Mouse (Mus musculus): Measurements from ENCODE around the gene Rdh12. TPM values are rescaled to one million over a fixed set of nuclear protein-coding genes. Genes with fewer than 3 reads are reported as not detected.
A peak's percentile ranks its signal among the peaks of the same experiment; 100 is the strongest.
"Not testable (repeated sequence)": the region's sequence is repeated elsewhere in the genome, so short reads cannot be mapped to it uniquely, and the experiment has no call there.

Gene Rdh12
- 0.40 and 0.59 TPM in 2 replicates for polyA plus RNA-seq (2015; fragmentation: Nextera tagmentation; extraction: Ambion mirVana)

- Histone ChIP-seq H3K36me3 (no peaks in the 10 kb centered on the region), H3K9ac (peak within 1 kb of the TSS; percentile 67), H3K4me1 (peaks cover 11% of the 10 kb centered on the region), H3K27me3 (replicated peaks) (no peaks in the 10 kb centered on the region), H3K4me2 (peak within 1 kb of the TSS; percentile 77), H3K27ac (replicated peaks) (no peak within 1 kb of the TSS), H3K4me3 (peak within 1 kb of the TSS; percentile 50), H3K9me3 (no peaks in the 10 kb centered on the region)
- WGBS: 3% methylated on average over 13 of the region's 13 CpGs
- no peak for ATAC-seq (ENCODE audit: extremely low read depth, insufficient number of reproducible peaks, low FRiP score, low TSS enrichment)
Measured at GRCm38 (mm10) chr12:79208703-79209464, at the start of gene Rdh12. TSS of gene Rdh12 (plus strand) at chr12:79208914.

GRCm38 (mm10) chr12:79162876-79163275 lies 45.8 kb upstream of the Rdh12 start:
- ATAC-seq (ENCODE audit: extremely low read depth, insufficient number of reproducible peaks, low FRiP score, low TSS enrichment): no peak
- no peak overlapping the region for H3K27ac ChIP-seq (replicated peaks)
- H3K27me3 ChIP-seq (replicated peaks): no peaks in the 10 kb centered on the region
- H3K4me3 ChIP-seq: no peak overlapping the region
- H3K4me2 ChIP-seq: no peak overlapping the region
- H3K9me3 ChIP-seq: no peaks in the 10 kb centered on the region
- peaks cover 23% of the 10 kb centered on the region for H3K4me1 ChIP-seq
- no peak overlapping the region for H3K9ac ChIP-seq
- peaks cover 83% of the 10 kb centered on the region for H3K36me3 ChIP-seq
- 84% methylated on average over 3 of the region's 3 CpGs for WGBS

DNA sequence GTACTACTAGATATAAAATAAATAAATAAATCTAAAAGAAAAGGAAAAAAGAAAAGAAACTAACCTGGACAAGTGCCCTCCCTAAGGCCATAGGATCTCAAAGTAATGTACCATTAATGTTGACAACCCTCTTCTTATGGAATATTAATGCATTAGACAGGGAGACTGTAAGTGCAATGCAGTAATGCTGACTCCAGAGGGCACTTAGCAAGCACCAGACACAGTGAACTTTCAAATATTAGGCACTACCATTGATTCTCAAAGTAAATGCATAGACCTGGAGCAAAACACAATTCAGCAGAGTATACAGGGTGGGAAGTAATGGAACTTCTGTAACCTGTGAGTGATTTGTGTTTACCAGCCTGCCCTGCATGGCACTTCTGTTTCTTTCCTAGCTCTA lies 39.5 kb upstream of the Rdh12 start:
- H3K27ac ChIP-seq (replicated peaks): no peak overlapping the region
- H3K4me1 ChIP-seq: peaks cover 29% of the 10 kb centered on the region
- H3K9ac ChIP-seq: no peak overlapping the region
- no peaks in the 10 kb centered on the region for H3K9me3 ChIP-seq
- H3K36me3 ChIP-seq: peaks cover 26% of the 10 kb centered on the region
- no peak overlapping the region for H3K4me2 ChIP-seq
- no peak overlapping the region for H3K4me3 ChIP-seq
- H3K27me3 ChIP-seq (replicated peaks): no peaks in the 10 kb centered on the region
- no peak for ATAC-seq (ENCODE audit: extremely low read depth, insufficient number of reproducible peaks, low FRiP score, low TSS enrichment)

DNA sequence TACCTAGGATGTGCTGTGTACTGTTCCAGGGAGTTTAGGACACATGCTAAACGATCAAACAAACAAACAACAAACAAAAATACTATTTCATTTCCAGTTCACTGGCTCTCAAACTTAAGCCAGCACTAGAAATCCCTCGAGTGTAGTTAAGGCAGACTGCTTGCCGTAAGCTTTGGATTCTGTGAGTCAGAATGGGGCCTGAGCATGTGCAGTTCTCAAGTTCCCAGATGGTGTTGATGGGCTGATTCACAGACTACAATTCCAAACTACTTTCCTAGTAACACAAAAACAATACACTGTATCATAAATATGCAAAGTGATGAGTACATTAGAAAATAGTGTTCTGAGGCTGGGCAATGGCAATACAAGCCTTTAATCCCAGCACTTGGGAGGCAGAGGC lies 38.3 kb upstream of the Rdh12 start:
- no peak overlapping the region for H3K4me2 ChIP-seq
- H3K27me3 ChIP-seq (replicated peaks): no peaks in the 10 kb centered on the region
- H3K27ac ChIP-seq (replicated peaks): no peak overlapping the region
- H3K4me1 ChIP-seq: peaks cover 18% of the 10 kb centered on the region
- no peak overlapping the region; the same call in 1 of the 2 replicates for H3K9ac ChIP-seq
- H3K9me3 ChIP-seq: no peaks in the 10 kb centered on the region
- H3K36me3 ChIP-seq: peaks cover 25% of the 10 kb centered on the region
- ATAC-seq (ENCODE audit: extremely low read depth, insufficient number of reproducible peaks, low FRiP score, low TSS enrichment): no peak
- H3K4me3 ChIP-seq: no peak overlapping the region
- WGBS: 79% methylated on average over 3 of the region's 3 CpGs

- peak overlapping the region; percentile 86 for H3K9ac ChIP-seq
- H3K4me1 ChIP-seq: peaks cover 14% of the 10 kb centered on the region
- H3K27me3 ChIP-seq (replicated peaks): no peaks in the 10 kb centered on the region
- H3K36me3 ChIP-seq: peaks cover 25% of the 10 kb centered on the region
- peak overlapping the region; percentile 77 for H3K4me3 ChIP-seq
- H3K9me3 ChIP-seq: no peaks in the 10 kb centered on the region
- H3K4me2 ChIP-seq: peak overlapping the region; percentile 67
- no peak for ATAC-seq (ENCODE audit: extremely low read depth, insufficient number of reproducible peaks, low FRiP score, low TSS enrichment)
- peak overlapping the region; percentile 90; the same call in 1 of the 2 replicates for H3K27ac ChIP-seq (replicated peaks)
- WGBS: 40% methylated on average over 12 of the region's 12 CpGs
Measured at GRCm38 (mm10) chr12:79171269-79171995, 37.3 kb upstream of the Rdh12 start.

DNA sequence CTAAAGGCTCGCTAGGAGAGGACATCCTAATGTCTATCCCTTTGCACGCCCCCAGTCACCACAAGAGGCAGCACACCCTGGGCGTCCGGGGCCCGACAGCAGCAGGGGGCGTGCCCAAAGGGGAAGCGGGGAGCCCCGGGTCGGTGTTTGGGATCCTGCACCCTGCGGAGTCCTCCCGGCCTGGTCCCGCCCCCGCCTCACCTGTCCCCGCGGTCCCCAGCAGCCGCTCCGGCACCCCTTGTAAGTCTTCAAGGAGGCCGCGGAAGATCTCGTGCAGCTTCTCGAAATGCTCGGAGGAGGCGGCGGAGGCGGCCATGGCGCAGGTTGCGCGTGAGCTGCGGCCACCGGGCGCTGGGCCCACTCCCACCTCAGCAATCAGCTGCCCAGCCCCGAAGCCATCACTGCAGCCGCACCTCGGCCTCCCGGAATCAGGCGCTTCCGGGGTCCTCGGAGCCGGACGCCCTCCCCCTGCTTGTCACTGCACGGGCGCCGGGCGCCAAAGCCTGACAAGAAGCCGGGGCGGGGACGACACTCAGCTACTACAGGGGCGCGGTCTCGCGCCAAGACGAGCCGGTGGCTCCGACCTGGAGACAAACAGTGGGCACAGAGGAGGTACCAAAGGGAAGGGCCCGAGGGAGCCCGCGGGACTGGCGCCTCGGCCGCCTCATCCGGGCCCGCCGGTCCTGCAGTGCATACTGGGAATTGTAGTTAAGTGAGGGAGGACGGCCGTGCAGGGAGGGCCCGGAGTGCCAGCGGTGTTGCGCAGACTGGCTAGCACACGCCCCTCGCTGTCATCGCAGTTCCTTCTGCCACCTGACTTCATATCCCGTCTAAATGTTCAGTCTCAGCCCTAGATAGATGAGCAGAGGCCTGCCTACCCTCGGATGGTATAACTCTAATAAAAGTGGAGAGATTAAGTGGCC lies 36.4 kb upstream of the Rdh12 start, which contains the start of gene Vti1b:
Gene Vti1b, minus strand, starts transcription at position 649 of the 923 bp plus-strand sequence.
- no peaks in the 10 kb centered on the region for H3K27me3 ChIP-seq (replicated peaks)
- H3K4me1 ChIP-seq: peaks cover 14% of the 10 kb centered on the region
- peak within 1 kb of the TSS; percentile 86 for H3K9ac ChIP-seq
- H3K4me2 ChIP-seq: peak within 1 kb of the TSS; percentile 67
- peak; percentile 94 for ATAC-seq (ENCODE audit: extremely low read depth, insufficient number of reproducible peaks, low FRiP score, low TSS enrichment)
- H3K36me3 ChIP-seq: peaks cover 32% of the 10 kb centered on the region
- H3K4me3 ChIP-seq: peak within 1 kb of the TSS; percentile 77
- H3K27ac ChIP-seq (replicated peaks): peak within 1 kb of the TSS; percentile 90
- H3K9me3 ChIP-seq: no peaks in the 10 kb centered on the region
- WGBS: under 1% methylated on average over 73 of the region's 73 CpGs

GRCm38 (mm10) chr12:79173721-79174120 lies 35.0 kb upstream of the Rdh12 start:
- Histone ChIP-seq H3K9me3 (no peaks in the 10 kb centered on the region), H3K9ac (no peak overlapping the region), H3K27me3 (replicated peaks) (no peaks in the 10 kb centered on the region), H3K36me3 (peaks cover 42% of the 10 kb centered on the region), H3K4me1 (peaks cover 14% of the 10 kb centered on the region), H3K27ac (replicated peaks) (no peak overlapping the region), H3K4me3 (no peak overlapping the region), H3K4me2 (no peak overlapping the region)
- WGBS: 63% methylated on average over 5 of the region's 5 CpGs
- ATAC-seq (ENCODE audit: extremely low read depth, insufficient number of reproducible peaks, low FRiP score, low TSS enrichment): no peak

- no peak overlapping the region for H3K4me2 ChIP-seq
- no peaks in the 10 kb centered on the region for H3K27me3 ChIP-seq (replicated peaks)
- H3K36me3 ChIP-seq: peaks cover 50% of the 10 kb centered on the region
- peaks cover 9% of the 10 kb centered on the region for H3K4me1 ChIP-seq
- no peaks in the 10 kb centered on the region for H3K9me3 ChIP-seq
- no peak for ATAC-seq (ENCODE audit: extremely low read depth, insufficient number of reproducible peaks, low FRiP score, low TSS enrichment)
- 88% methylated on average over 5 of the region's 5 CpGs for WGBS
- no peak overlapping the region for H3K9ac ChIP-seq
- H3K27ac ChIP-seq (replicated peaks): no peak overlapping the region
- no peak overlapping the region for H3K4me3 ChIP-seq
Measured at GRCm38 (mm10) chr12:79175998-79176397, 32.7 kb upstream of the Rdh12 start.

GRCm38 (mm10) chr12:79185160-79185559 lies 23.6 kb upstream of the Rdh12 start:
- peaks cover 86% of the 10 kb centered on the region for H3K36me3 ChIP-seq
- not testable (repeated sequence) for H3K9ac ChIP-seq; H3K27me3 ChIP-seq (replicated peaks); H3K9me3 ChIP-seq; ATAC-seq (ENCODE audit: extremely low read depth, insufficient number of reproducible peaks, low FRiP score, low TSS enrichment); H3K4me3 ChIP-seq; H3K4me2 ChIP-seq; H3K4me1 ChIP-seq; H3K27ac ChIP-seq (replicated peaks)
- WGBS: 62% methylated on average over 6 of the region's 6 CpGs

- no peaks in the 10 kb centered on the region for H3K9me3 ChIP-seq
- no peaks in the 10 kb centered on the region for H3K27me3 ChIP-seq (replicated peaks)
- peak; percentile 74 for ATAC-seq (ENCODE audit: extremely low read depth, insufficient number of reproducible peaks, low FRiP score, low TSS enrichment)
- H3K4me1 ChIP-seq: peaks cover 11% of the 10 kb centered on the region
- peak overlapping the region; percentile 74 for H3K4me3 ChIP-seq
- H3K4me2 ChIP-seq: peak overlapping the region; percentile 75
- under 1% methylated on average over 18 of the region's 18 CpGs for WGBS
- H3K36me3 ChIP-seq: peaks cover 29% of the 10 kb centered on the region
- peak overlapping the region; percentile 86 for H3K9ac ChIP-seq
- H3K27ac ChIP-seq (replicated peaks): peak overlapping the region; percentile 70
Measured at GRCm38 (mm10) chr12:79190931-79191673, 17.6 kb upstream of the Rdh12 start.

All from heart, embryonic 13.5 days (tissue).